In the genomic region with DNA sequence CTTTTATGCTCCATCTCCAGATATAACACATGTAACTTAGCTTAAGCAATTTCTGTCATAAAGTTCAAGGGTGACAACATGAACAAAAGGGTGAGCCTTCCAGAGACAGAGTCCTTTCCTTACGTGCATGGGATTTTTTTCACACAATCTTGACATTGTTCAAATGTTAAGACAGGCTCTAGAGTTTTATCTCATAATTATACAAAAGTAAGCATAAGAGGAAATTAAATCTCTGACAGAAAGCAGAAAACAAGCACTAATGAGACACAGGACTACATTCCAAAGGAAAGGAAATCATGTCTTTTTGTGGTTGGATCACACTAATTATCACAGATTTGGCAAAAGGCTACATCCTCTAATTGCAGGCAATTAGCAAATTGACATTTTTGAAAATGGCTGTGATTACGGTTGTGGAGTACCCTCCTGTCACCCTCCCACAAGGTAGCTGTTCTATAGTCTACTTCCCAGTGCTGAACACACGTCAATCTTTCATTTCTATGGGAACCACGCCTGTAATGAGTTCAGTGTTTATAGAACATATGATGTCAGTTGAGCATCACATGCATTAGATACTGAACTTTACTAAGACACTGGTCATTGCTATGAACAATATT, we compare ENCODE assay signal across 25 mouse cellular contexts. TPM values are rescaled to one million over a fixed set of nuclear protein-coding genes. Genes with fewer than 3 reads are reported as not detected.
DNase-seq lines count a peak whose midpoint lies in the region; ATAC-seq and TF ChIP-seq lines count a peak whose summit lies in the region.
"Had no signal": no experiment of that assay in that cellular context is flagged by ENCODE, and none has a peak within 500 bp of the region (broad histone marks: within the 10 kb centered on the region; RNA-seq: fewer than 3 reads in every experiment).

No protein-coding gene starts in this region.

- no peak overlapping the region for H3K4me2 ChIP-seq in embryonic facial prominence, embryonic 11.5 days (ENCODE audit: low read depth, low read length)
- no peak overlapping the region for H3K4me2 ChIP-seq in forebrain, embryonic 13.5 days
- H3K4me2 ChIP-seq in forebrain, postnatal 0 days (ENCODE audit: low read depth), result no peak overlapping the region
- no peak overlapping the region for H3K4me2 ChIP-seq in intestine, embryonic 15.5 days (replicated peaks)
- H3K4me2 ChIP-seq: embryonic facial prominence, embryonic 12.5 days; hindbrain, embryonic 14.5 days had no signal

- no peak overlapping the region for H3K27ac ChIP-seq in embryonic facial prominence, embryonic 11.5 days (replicated peaks; ENCODE audit: low read depth, low read length)
- no peak overlapping the region for H3K27ac ChIP-seq in embryonic facial prominence, embryonic 10.5 days (replicated peaks)
- H3K27ac ChIP-seq in forebrain, embryonic 13.5 days, result no peak overlapping the region
- no peak overlapping the region for H3K27ac ChIP-seq in forebrain, postnatal 0 days (ENCODE audit: low read depth, low read length)
- H3K27ac ChIP-seq in intestine, embryonic 15.5 days, result no peak overlapping the region
- H3K27ac ChIP-seq: embryonic facial prominence, embryonic 12.5 days; heart, embryonic 10.5 days; hindbrain, embryonic 10.5 days; hindbrain, embryonic 14.5 days had no signal

- H3K36me3 ChIP-seq in embryonic facial prominence, embryonic 11.5 days (replicated peaks; ENCODE audit: control insufficient read depth, insufficient read depth, low read depth, low read length), result no peaks in the 10 kb centered on the region
- H3K36me3 ChIP-seq in embryonic facial prominence, embryonic 10.5 days (replicated peaks), result no peaks in the 10 kb centered on the region
- no peaks in the 10 kb centered on the region for H3K36me3 ChIP-seq in forebrain, embryonic 13.5 days (ENCODE audit: poor library complexity, severe bottlenecking)
- no peaks in the 10 kb centered on the region for H3K36me3 ChIP-seq in forebrain, postnatal 0 days (ENCODE audit: insufficient read depth)
- H3K36me3 ChIP-seq in intestine, embryonic 15.5 days, result no peaks in the 10 kb centered on the region
- H3K36me3 ChIP-seq: embryonic facial prominence, embryonic 12.5 days; G1E; heart, embryonic 10.5 days; hindbrain, embryonic 10.5 days had no signal

- intact Hi-C loops in heart, postnatal 25 days (cut with DNase I), result no loop called here

- no peaks in the 10 kb centered on the region for H3K9me3 ChIP-seq in embryonic facial prominence, embryonic 11.5 days (replicated peaks; ENCODE audit: control insufficient read depth, low read length)
- no peaks in the 10 kb centered on the region for H3K9me3 ChIP-seq in embryonic facial prominence, embryonic 10.5 days
- no peaks in the 10 kb centered on the region for H3K9me3 ChIP-seq in forebrain, embryonic 13.5 days (replicated peaks)
- H3K9me3 ChIP-seq in forebrain, postnatal 0 days (ENCODE audit: low read length), result no peaks in the 10 kb centered on the region
- H3K9me3 ChIP-seq in intestine, embryonic 15.5 days, result no peaks in the 10 kb centered on the region
- H3K9me3 ChIP-seq: embryonic facial prominence, embryonic 12.5 days; heart, embryonic 10.5 days; hindbrain, embryonic 10.5 days had no signal

- TF ChIP-seq CTCF in forebrain, postnatal 0 days (IDR thresholded peaks at IDR 0.05; ENCODE audit: low read depth), result no peak

- DNase-seq in embryonic facial prominence, embryonic 11.5 days (ENCODE audit: low spot score), result peak; percentile 25
- DNase-seq in embryonic facial prominence, embryonic 10.5 days (ENCODE audit: low spot score), result no peak
- DNase-seq in retina, postnatal 1 day, result peak; percentile 4
- DNase-seq in retina, embryonic 14.5 days (ENCODE audit: low spot score), result no peak
- DNase-seq in forebrain, postnatal 0 days, result peak; percentile 64
- DNase-seq in heart, postnatal 25 days (ENCODE audit: low spot score), result no peak
- DNase-seq: adrenal gland, postnatal 25 days; B cell, adult 2 months; cerebellum, adult 11-12 months; cerebellum, adult 9-10 months; gastrocnemius, postnatal 10 days; heart, adult 18-20 months; heart, postnatal 10 days; kidney, adult 9 months had no signal

- no peaks in the 10 kb centered on the region for H3K4me1 ChIP-seq in embryonic facial prominence, embryonic 11.5 days (ENCODE audit: control insufficient read depth, insufficient read depth, low read length)
- H3K4me1 ChIP-seq in embryonic facial prominence, embryonic 10.5 days, result no peaks in the 10 kb centered on the region
- H3K4me1 ChIP-seq in forebrain, embryonic 13.5 days, result peaks cover 4% of the 10 kb centered on the region
- no peaks in the 10 kb centered on the region for H3K4me1 ChIP-seq in forebrain, postnatal 0 days (ENCODE audit: insufficient read depth)
- H3K4me1 ChIP-seq in intestine, embryonic 15.5 days (replicated peaks), result no peaks in the 10 kb centered on the region
- H3K4me1 ChIP-seq: embryonic facial prominence, embryonic 12.5 days; heart, embryonic 10.5 days; hindbrain, embryonic 10.5 days had no signal

- WGBS in embryonic facial prominence, embryonic 11.5 days, result 45% methylated on average over 4 of the region's 4 CpGs
- WGBS in embryonic facial prominence, embryonic 10.5 days, result 67% methylated on average over 4 of the region's 4 CpGs
- 30% methylated on average over 4 of the region's 4 CpGs for WGBS in forebrain, embryonic 13.5 days
- 20% methylated on average over 4 of the region's 4 CpGs for WGBS in forebrain, postnatal 0 days
- 74% methylated on average over 4 of the region's 4 CpGs for WGBS in intestine, embryonic 15.5 days

- H3K4me3 ChIP-seq in embryonic facial prominence, embryonic 11.5 days (ENCODE audit: low read depth, low read length), result no peak overlapping the region
- H3K4me3 ChIP-seq in embryonic facial prominence, embryonic 10.5 days, result no peak overlapping the region
- no peak overlapping the region for H3K4me3 ChIP-seq in forebrain, embryonic 13.5 days
- no peak overlapping the region for H3K4me3 ChIP-seq in forebrain, postnatal 0 days (ENCODE audit: low read depth, low read length)
- H3K4me3 ChIP-seq in intestine, embryonic 15.5 days (replicated peaks), result no peak overlapping the region
- H3K4me3 ChIP-seq: embryonic facial prominence, embryonic 12.5 days; heart, embryonic 10.5 days; hindbrain, embryonic 10.5 days had no signal

- no peak overlapping the region for H3K9ac ChIP-seq in embryonic facial prominence, embryonic 11.5 days (replicated peaks; ENCODE audit: low read length)
- H3K9ac ChIP-seq in forebrain, embryonic 13.5 days, result no peak overlapping the region
- H3K9ac ChIP-seq in forebrain, postnatal 0 days, result no peak overlapping the region
- no peak overlapping the region for H3K9ac ChIP-seq in intestine, embryonic 15.5 days
- H3K9ac ChIP-seq: embryonic facial prominence, embryonic 12.5 days; hindbrain, embryonic 14.5 days had no signal

- ATAC-seq in embryonic facial prominence, embryonic 11.5 days (replicated peaks; ENCODE audit: insufficient number of reproducible peaks, low FRiP score, low TSS enrichment, low read depth), result no peak
- peak; percentile 97 for ATAC-seq in forebrain, embryonic 13.5 days
- peak; percentile 93 for ATAC-seq in forebrain, postnatal 0 days
- ATAC-seq in intestine, embryonic 15.5 days, result no peak
- ATAC-seq: activated CD4-positive, CD25-positive, alpha-beta regulatory T cell, adult 4 months; CD4-positive, CD25-positive, alpha-beta regulatory T cell, adult 4 months; intestine, postnatal 0 days; Patski had no signal

- no peaks in the 10 kb centered on the region for H3K27me3 ChIP-seq in embryonic facial prominence, embryonic 11.5 days (ENCODE audit: control insufficient read depth, insufficient read depth, low read length)
- H3K27me3 ChIP-seq in embryonic facial prominence, embryonic 10.5 days (replicated peaks; ENCODE audit: low read depth, poor library complexity, severe bottlenecking), result no peaks in the 10 kb centered on the region
- H3K27me3 ChIP-seq in forebrain, embryonic 13.5 days, result no peaks in the 10 kb centered on the region
- no peaks in the 10 kb centered on the region for H3K27me3 ChIP-seq in forebrain, postnatal 0 days (ENCODE audit: insufficient read depth, low read length)
- H3K27me3 ChIP-seq in intestine, embryonic 15.5 days (replicated peaks), result no peaks in the 10 kb centered on the region
- H3K27me3 ChIP-seq: embryonic facial prominence, embryonic 12.5 days; Patski had no signal

RNA-seq across cellular contexts. Expression of gene Dcn, which starts 13.1 kb away (rescaled TPM):
- polyA plus RNA-seq in embryonic facial prominence, embryonic 11.5 days (2014; fragmentation: Nextera tagmentation; extraction: Ambion mirVana), result 17.9 and 20.7 TPM in 2 replicates
- 2.7 and 4.9 TPM in 2 replicates for polyA plus RNA-seq in embryonic facial prominence, embryonic 10.5 days (2016; fragmentation: Nextera tagmentation; extraction: Ambion mirVana)
- polyA plus RNA-seq in forebrain, embryonic 13.5 days (2015; fragmentation: Nextera tagmentation; extraction: Ambion mirVana), result 29.3 and 39.1 TPM in 2 replicates
- total RNA-seq in forebrain, postnatal 0 days (2014; rRNA removed), result 44.0 and 62.1 TPM in 2 replicates
- polyA plus RNA-seq in forebrain, postnatal 0 days (2015; fragmentation: Nextera tagmentation; extraction: Ambion mirVana), result 51.0 and 85.9 TPM in 2 replicates
- 100 to 1,000 TPM; 381 to 431 TPM for total RNA-seq in heart, postnatal 25 days (2021)
- polyA plus RNA-seq in intestine, embryonic 15.5 days (2015; fragmentation: Nextera tagmentation; extraction: Ambion mirVana), result 413 and 497 TPM in 2 replicates
- polyA plus RNA-seq: activated CD4-positive, CD25-positive, alpha-beta regulatory T cell, adult 4 months; CD4-positive, CD25-positive, alpha-beta regulatory T cell, adult 4 months; G1E had no signal

Comparison
In these comparisons a context has a peak if more than half of its experiments do, and no peak if none do; other contexts are left out.
1. DNase-seq: peak in embryonic facial prominence, embryonic 11.5 days (single experiment), retina, postnatal 1 day (single experiment) and forebrain, postnatal 0 days (single experiment); none in embryonic facial prominence, embryonic 10.5 days (single experiment), retina, embryonic 14.5 days (single experiment) and heart, postnatal 25 days (single experiment).
2. ATAC-seq: peak in forebrain, embryonic 13.5 days (single experiment) and forebrain, postnatal 0 days (single experiment); none in embryonic facial prominence, embryonic 11.5 days (single experiment) and intestine, embryonic 15.5 days (single experiment).